Mouse (Mus musculus): Measurements from ENCODE around the gene Gm20503.

Gm20503 gene

DNA sequence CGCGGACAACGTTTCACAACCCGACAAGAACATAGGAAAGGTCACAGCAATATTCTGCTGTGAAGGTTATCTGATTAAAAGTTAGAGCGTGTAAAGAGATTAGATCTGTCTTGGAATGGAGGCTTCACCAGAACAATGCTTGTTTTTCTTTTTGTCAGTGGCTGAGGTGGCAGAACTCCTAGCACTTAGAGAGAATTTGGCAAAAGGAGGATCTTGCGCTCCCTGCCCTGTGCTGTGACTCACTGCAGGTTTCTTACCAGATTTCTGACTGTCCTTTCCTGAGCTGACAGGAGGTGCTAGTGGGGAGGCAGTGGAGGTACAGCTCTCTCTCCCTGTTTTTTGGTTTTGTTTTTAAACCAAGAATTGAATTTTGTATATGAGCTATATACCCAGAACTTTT, 4.0 kb downstream of the Gm20503 start:
- DNase-seq (ENCODE audit: inconsistent ontology term): no peak

DNA sequence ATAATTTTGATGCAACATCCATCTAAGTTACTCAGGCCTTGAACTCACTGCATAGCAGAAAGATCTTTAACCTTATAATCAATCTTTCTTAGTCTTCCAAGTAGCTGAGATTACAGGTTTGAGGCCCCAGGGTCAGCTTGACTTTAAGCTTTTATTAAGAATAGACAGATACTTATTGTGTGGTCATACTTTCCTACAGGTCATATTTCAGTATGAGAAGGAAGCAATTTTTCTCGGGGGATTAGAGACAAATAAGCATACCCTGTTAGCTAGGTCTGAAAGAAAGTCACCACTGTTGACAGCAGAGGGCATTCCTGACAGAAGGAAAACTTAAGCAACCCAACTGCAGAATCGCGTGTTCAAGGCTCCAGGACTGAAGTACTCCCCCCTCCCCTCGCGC, 5.0 kb downstream of the Gm20503 start:
- no peak for DNase-seq (ENCODE audit: inconsistent ontology term)

DNA sequence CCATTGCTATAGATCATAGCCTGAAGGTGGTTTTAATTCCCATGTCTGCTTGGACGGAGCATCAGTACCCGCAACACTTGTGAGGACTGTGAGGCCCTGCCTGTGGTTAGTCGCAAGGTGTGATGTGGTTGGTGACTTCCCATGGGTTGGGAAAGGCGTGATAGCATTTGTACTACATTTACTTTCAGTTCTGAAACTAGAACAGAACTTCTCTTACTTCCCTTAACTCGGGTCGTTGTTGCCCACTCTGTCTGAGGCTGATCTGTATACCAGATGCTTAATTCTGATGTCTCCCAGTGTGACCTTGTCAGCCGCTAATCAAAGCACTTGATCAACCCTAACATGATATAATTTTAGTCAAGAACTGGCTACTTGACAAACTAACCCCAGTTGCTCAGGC, 6.2 kb downstream of the Gm20503 start:
- DNase-seq (ENCODE audit: inconsistent ontology term): no peak

DNA sequence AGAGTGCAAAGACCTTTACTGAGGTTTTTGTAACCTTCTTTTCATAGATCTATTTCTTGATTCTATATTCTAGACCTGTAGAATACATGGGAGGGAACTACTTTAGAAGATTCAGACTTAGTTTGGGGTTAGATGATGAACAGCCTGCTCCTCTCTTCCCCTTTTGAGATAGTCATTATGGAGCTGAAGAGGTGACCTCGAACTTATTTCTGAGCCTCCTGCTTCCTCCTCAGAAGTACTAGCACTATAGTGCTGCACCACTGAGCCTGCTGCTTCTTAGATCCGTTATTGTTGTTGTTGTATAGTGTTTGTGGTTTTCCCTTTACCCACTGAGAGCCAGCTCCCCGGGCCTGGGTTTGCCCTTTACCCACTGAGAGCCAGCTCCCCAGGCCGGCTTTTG, 6.7 kb downstream of the Gm20503 start:
- DNase-seq (ENCODE audit: inconsistent ontology term): no peak

GRCm38 (mm10) chr4:59011446-59011845, 8.4 kb downstream of the Gm20503 start:
- no peak for DNase-seq (ENCODE audit: inconsistent ontology term)

GRCm38 (mm10) chr4:59015181-59015580, 12.2 kb downstream of the Gm20503 start:
- DNase-seq (ENCODE audit: inconsistent ontology term): no peak

DNA sequence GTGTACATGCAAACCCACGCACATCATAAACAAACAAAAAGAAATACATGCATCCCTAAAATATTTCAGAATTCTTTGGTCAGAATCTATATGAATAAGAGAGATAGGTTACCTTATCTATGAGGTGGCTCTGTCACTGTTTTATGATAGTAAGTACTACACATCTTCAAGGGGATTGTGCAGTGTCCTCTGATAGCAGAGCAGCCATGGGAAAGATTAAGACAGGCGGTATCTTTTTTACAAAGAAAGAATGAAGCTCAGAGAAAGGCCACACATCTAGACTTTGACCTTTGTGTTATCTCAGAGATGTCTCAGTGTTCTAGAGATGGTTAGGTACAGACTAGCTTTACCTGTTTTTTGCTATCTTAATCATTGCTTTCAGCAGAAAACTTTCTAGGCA, 13.9 kb downstream of the Gm20503 start:
- DNase-seq (ENCODE audit: inconsistent ontology term): no peak

- DNase-seq (ENCODE audit: inconsistent ontology term): no peak
These were observed 31.4 kb downstream of the Gm20503 start for GRCm38 (mm10) chr4:59034325-59034917.

GRCm38 (mm10) chr4:59034918-59035785, 32.1 kb downstream of the Gm20503 start, which contains the start of gene Gng10:
Gene Gng10, plus strand, starts transcription at chr4:59035088.
- peak; percentile 75 for DNase-seq (ENCODE audit: inconsistent ontology term)

GRCm38 (mm10) chr4:59035786-59036350, 32.9 kb downstream of the Gm20503 start:
- DNase-seq (ENCODE audit: inconsistent ontology term): peak; percentile 9

DNA sequence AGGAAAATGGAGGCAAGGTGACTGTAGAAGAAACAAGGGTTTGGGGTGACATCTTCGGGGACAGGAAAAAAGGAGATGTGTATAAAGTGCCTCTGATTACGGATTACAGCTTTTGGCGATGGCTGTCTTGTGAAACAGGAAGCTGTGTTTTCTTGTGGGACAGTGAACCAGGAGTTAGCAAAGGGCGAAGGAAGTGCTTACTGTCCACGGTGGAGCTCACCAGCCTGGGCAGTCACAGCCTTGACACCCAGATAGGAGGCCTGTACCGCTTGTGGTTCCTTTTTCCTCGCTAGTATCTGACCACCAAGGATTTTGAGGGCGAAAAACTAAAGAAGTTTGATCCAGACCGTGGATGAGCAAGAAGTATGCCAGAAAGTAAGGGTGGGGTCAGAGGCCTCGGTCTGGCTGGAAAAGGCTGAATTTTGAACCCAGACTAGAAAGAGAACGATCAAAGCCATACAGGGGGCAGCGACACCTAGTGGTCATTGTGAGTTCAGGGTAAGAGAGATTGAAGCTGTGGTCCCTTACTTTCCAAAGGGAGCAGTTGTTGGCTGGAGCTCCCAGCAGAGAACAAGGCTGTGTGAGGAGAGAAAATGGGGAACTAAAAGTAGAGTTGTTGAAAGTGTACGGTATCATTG, 33.6 kb downstream of the Gm20503 start:
- DNase-seq (ENCODE audit: inconsistent ontology term): peak; percentile 66

DNA sequence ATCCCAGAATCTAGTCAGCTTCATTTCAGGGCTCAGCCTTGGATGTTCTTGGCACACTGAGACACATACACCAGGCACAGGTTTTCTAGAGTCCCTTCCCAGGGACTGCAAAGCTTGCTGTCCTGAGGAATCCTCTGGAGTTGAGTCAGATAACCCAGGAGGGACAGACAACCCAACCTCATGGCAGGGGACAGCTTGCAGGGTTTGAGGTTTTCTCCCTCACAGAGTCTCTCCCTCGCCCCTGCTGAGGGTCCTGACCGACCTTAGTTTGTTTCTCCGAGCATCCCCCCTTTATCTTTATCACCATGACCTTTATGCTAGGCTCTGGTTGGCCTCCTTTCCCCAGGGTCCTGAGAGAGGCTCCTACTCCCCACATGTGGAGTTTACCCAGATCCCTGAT, 34.5 kb downstream of the Gm20503 start:
- no peak for DNase-seq (ENCODE audit: inconsistent ontology term)

- DNase-seq (ENCODE audit: inconsistent ontology term): no peak
These were observed 37.6 kb downstream of the Gm20503 start for GRCm38 (mm10) chr4:59040397-59041287.

DNA sequence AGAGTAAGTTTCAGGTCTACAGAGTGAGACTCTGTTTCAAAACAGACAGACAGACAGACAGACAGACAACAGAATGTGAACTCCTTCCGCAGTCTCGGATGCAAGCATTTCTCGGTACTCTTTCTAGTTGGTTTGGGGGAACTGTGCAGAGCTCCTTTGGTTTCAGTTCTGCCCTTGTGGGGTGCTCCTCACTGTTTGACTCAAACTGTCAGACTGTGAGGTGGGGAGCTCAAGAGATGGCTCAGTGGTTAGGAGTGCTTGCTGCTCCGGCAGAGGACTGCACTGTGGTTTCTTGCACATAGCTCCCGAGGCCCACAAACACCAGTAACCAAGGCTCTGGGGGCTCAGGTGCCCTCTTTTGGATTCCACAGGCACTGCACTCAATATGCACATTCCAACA, 40.1 kb downstream of the Gm20503 start:
- no peak for DNase-seq (ENCODE audit: inconsistent ontology term)

- DNase-seq (ENCODE audit: inconsistent ontology term): no peak
These were observed 40.9 kb downstream of the Gm20503 start for GRCm38 (mm10) chr4:59043891-59044290.

- no peak for DNase-seq (ENCODE audit: inconsistent ontology term)
These were observed 44.2 kb downstream of the Gm20503 start for GRCm38 (mm10) chr4:59047222-59047621.

DNA sequence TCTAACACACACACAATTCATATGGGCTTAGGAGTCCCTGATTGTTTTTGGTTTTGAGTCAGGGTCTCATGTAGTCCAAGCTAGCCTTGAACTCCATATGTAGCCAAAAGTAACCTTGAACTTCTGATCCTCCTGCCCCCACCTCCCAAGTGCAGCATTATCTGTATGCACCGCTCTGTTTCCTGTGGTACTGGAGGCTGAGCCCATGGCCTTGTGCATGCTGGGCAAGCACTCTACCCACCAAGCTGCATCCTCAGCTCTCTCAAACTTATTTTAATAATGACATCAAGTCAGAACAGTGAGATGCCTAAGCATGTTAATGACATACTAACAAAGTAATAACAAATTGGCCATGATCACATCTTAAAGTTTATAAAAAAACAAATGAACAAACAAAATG, 48.1 kb downstream of the Gm20503 start:
- no peak for DNase-seq (ENCODE audit: inconsistent ontology term)

- DNase-seq (ENCODE audit: inconsistent ontology term): no peak
These were observed 54.9 kb downstream of the Gm20503 start for GRCm38 (mm10) chr4:59057929-59058328.

DNA sequence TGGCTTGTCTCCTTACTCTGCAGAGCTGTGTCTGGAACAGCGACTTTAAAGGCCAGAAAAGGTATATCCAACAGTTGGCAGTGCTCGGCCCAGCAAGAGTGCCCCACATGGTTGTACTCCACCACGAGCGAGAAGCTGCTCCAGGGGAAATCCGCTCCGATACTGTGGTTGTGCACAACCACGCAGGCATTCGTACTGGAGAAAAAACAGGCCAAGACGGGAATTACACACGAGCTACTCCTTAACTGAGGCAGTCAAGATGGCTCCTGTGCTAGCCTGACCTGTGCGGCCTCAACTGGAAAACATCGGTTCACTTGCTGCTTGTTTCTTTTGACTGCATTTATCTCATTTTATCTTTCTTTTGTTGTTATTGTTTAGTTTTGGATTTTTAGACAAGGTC, 59.5 kb downstream of the Gm20503 start:
- DNase-seq (ENCODE audit: inconsistent ontology term): no peak

DNA sequence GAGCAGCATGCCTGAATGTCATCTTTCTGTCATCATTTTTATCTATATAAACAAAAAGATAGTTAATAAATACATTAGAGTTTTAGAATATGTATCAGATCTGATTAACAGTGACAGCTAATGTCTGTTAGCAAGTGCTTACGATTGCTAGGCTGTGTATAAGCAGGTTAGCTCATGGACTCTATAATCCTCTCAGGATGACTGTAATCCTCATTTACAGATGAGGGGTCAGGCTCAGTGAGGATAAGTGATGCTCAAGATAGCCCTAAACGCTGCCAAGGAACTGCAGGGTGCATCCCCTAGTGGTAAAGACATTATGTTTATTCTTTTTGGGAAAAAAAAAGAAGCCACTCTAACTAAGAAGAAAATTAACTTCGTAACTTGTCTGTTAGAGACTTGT, 66.3 kb downstream of the Gm20503 start:
- no peak for DNase-seq (ENCODE audit: inconsistent ontology term)

DNA sequence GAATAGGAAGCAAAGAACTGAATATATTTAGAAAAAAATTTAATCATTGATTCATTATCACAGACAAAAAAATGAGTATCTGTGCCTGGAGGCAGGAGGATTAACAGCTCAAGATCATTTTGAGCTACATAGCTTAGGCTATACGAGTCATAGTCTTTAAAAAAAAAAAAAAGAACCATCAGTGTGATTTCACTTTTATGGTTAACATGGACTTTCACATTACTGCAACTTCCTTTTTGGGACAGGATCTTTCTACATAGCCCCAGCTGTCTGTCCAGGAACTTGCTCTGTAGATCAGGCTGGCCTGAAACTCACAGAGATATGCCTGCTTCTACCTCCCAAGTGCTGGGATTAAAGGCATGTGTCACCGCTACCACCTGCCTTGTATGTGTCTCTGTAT, 80.4 kb downstream of the Gm20503 start:
- no peak for DNase-seq (ENCODE audit: inconsistent ontology term)

Data from Muller cell, postnatal 12 days (primary cell).